Mouse (Mus musculus): ENCODE measurements around the gene Tomm22. TPM values are rescaled to one million over a fixed set of nuclear protein-coding genes. Genes with fewer than 3 reads are reported as not detected.

Tomm22 gene
- polyA plus RNA-seq (2016; fragmentation: Nextera tagmentation; extraction: Ambion mirVana): 252 and 269 TPM in 2 replicates

- Histone ChIP-seq H3K4me3 (peak within 1 kb of the TSS; percentile 95), H3K4me1 (peaks cover 6% of the 10 kb centered on the region), H3K9me3 (no peaks in the 10 kb centered on the region), H3K27ac (replicated peaks) (0 out of 2 replicates have a peak within 1 kb of the TSS, but pooled peaks have one; percentile 52), H3K9ac (replicated peaks) (peak within 1 kb of the TSS; percentile 90), H3K36me3 (peaks cover 56% of the 10 kb centered on the region), H3K27me3 (no peaks in the 10 kb centered on the region), H3K4me2 (replicated peaks) (peak within 1 kb of the TSS; percentile 66)
- 18% methylated on average over 32 of the region's 33 CpGs for WGBS
- ATAC-seq (ENCODE audit: low FRiP score, low read depth): peak; percentile 96
Observed at GRCm38 (mm10) chr15:79670249-79670971, at the start of gene Tomm22. Tomm22 (plus strand) TSS chr15:79670861.

- no peak for ATAC-seq (ENCODE audit: low FRiP score, low read depth)
- Histone ChIP-seq H3K36me3 (peaks cover 92% of the 10 kb centered on the region), H3K9me3 (no peaks in the 10 kb centered on the region), H3K27ac (replicated peaks) (no peak overlapping the region), H3K4me3 (no peak overlapping the region), H3K9ac (replicated peaks) (no peak overlapping the region), H3K4me2 (replicated peaks) (no peak overlapping the region), H3K4me1 (no peaks in the 10 kb centered on the region), H3K27me3 (no peaks in the 10 kb centered on the region)
- 74% methylated on average over 2 of the region's 2 CpGs for WGBS
Observed at GRCm38 (mm10) chr15:79630471-79630870, 40.2 kb upstream of the Tomm22 start.

GRCm38 (mm10) chr15:79641135-79641817 lies 29.4 kb upstream of the Tomm22 start:
- no peak overlapping the region for H3K9ac ChIP-seq (replicated peaks)
- H3K4me3 ChIP-seq: no peak overlapping the region
- 81% methylated on average over 11 of the region's 12 CpGs for WGBS
- H3K36me3 ChIP-seq: peaks cover 67% of the 10 kb centered on the region
- no peak overlapping the region for H3K4me2 ChIP-seq (replicated peaks)
- no peak for ATAC-seq (ENCODE audit: low FRiP score, low read depth)
- no peak overlapping the region for H3K27ac ChIP-seq (replicated peaks)
- H3K27me3 ChIP-seq: no peaks in the 10 kb centered on the region
- no peaks in the 10 kb centered on the region for H3K4me1 ChIP-seq
- no peaks in the 10 kb centered on the region for H3K9me3 ChIP-seq

GRCm38 (mm10) chr15:79645483-79645882 lies 25.2 kb upstream of the Tomm22 start:
- ATAC-seq (ENCODE audit: low FRiP score, low read depth): no peak
- Histone ChIP-seq H3K27me3 (no peaks in the 10 kb centered on the region), H3K27ac (replicated peaks) (no peak overlapping the region), H3K9me3 (no peaks in the 10 kb centered on the region), H3K4me3 (no peak overlapping the region), H3K9ac (replicated peaks) (no peak overlapping the region), H3K4me1 (no peaks in the 10 kb centered on the region), H3K36me3 (peaks cover 68% of the 10 kb centered on the region), H3K4me2 (replicated peaks) (no peak overlapping the region)
- WGBS: 91% methylated on average over 2 of the region's 2 CpGs

GRCm38 (mm10) chr15:79648130-79648529 lies 22.5 kb upstream of the Tomm22 start:
- Histone ChIP-seq H3K4me3 (no peak overlapping the region), H3K36me3 (peaks cover 54% of the 10 kb centered on the region), H3K27me3 (no peaks in the 10 kb centered on the region), H3K4me2 (replicated peaks) (no peak overlapping the region), H3K27ac (replicated peaks) (no peak overlapping the region), H3K4me1 (no peaks in the 10 kb centered on the region), H3K9ac (replicated peaks) (no peak overlapping the region), H3K9me3 (no peaks in the 10 kb centered on the region)
- WGBS: 91% methylated on average over 12 of the region's 12 CpGs
- ATAC-seq (ENCODE audit: low FRiP score, low read depth): no peak

- Histone ChIP-seq H3K4me2 (replicated peaks) (no peak overlapping the region), H3K27me3 (no peaks in the 10 kb centered on the region), H3K9me3 (no peaks in the 10 kb centered on the region), H3K9ac (replicated peaks) (no peak overlapping the region), H3K4me3 (no peak overlapping the region), H3K36me3 (peaks cover 44% of the 10 kb centered on the region), H3K4me1 (no peaks in the 10 kb centered on the region), H3K27ac (replicated peaks) (no peak overlapping the region)
- ATAC-seq (ENCODE audit: low FRiP score, low read depth): no peak
Observed at GRCm38 (mm10) chr15:79650569-79650968, 20.1 kb upstream of the Tomm22 start.

- H3K36me3 ChIP-seq: peaks cover 40% of the 10 kb centered on the region
- no peaks in the 10 kb centered on the region for H3K27me3 ChIP-seq
- WGBS: 73% methylated on average over 4 of the region's 4 CpGs
- no peak overlapping the region for H3K4me3 ChIP-seq
- ATAC-seq (ENCODE audit: low FRiP score, low read depth): no peak
- no peak overlapping the region for H3K9ac ChIP-seq (replicated peaks)
- H3K4me2 ChIP-seq (replicated peaks): no peak overlapping the region
- H3K4me1 ChIP-seq: no peaks in the 10 kb centered on the region
- no peak overlapping the region for H3K27ac ChIP-seq (replicated peaks)
- H3K9me3 ChIP-seq: no peaks in the 10 kb centered on the region
Observed at GRCm38 (mm10) chr15:79651481-79651880, 19.2 kb upstream of the Tomm22 start.

- Histone ChIP-seq H3K9me3 (no peaks in the 10 kb centered on the region), H3K4me1 (peaks cover 12% of the 10 kb centered on the region), H3K27me3 (no peaks in the 10 kb centered on the region), H3K4me3 (no peak overlapping the region), H3K36me3 (peaks cover 9% of the 10 kb centered on the region), H3K9ac (replicated peaks) (no peak overlapping the region), H3K4me2 (replicated peaks) (no peak overlapping the region), H3K27ac (replicated peaks) (no peak overlapping the region)
- ATAC-seq (ENCODE audit: low FRiP score, low read depth): no peak
- WGBS: 93% methylated on average over 14 of the region's 14 CpGs
Observed at GRCm38 (mm10) chr15:79656451-79656850, 14.2 kb upstream of the Tomm22 start.

GRCm38 (mm10) chr15:79657837-79658530 lies 12.7 kb upstream of the Tomm22 start:
- peaks cover 8% of the 10 kb centered on the region; the same call in 1 of the 2 replicates for H3K36me3 ChIP-seq
- ATAC-seq (ENCODE audit: low FRiP score, low read depth): no peak
- H3K4me1 ChIP-seq: peaks cover 12% of the 10 kb centered on the region
- WGBS: 5% methylated on average over 16 of the region's 16 CpGs
- H3K9me3 ChIP-seq: no peaks in the 10 kb centered on the region
- H3K27me3 ChIP-seq: no peaks in the 10 kb centered on the region
- H3K4me3 ChIP-seq: peak overlapping the region; percentile 84
- peak overlapping the region; percentile 84 for H3K9ac ChIP-seq (replicated peaks)
- peak overlapping the region; percentile 94 for H3K27ac ChIP-seq (replicated peaks)
- peak overlapping the region; percentile 80 for H3K4me2 ChIP-seq (replicated peaks)

- Histone ChIP-seq H3K4me2 (replicated peaks) (peak within 1 kb of the TSS; percentile 80), H3K27me3 (no peaks in the 10 kb centered on the region), H3K4me1 (peaks cover 12% of the 10 kb centered on the region), H3K9ac (replicated peaks) (peak within 1 kb of the TSS; percentile 84), H3K36me3 (peaks cover 14% of the 10 kb centered on the region; the same call in 1 of the 2 replicates), H3K9me3 (no peaks in the 10 kb centered on the region), H3K27ac (replicated peaks) (peak within 1 kb of the TSS; percentile 94), H3K4me3 (peak within 1 kb of the TSS; percentile 84)
- under 1% methylated on average over 55 of the region's 55 CpGs for WGBS
- peak; percentile 87 for ATAC-seq (ENCODE audit: low FRiP score, low read depth)
Observed at GRCm38 (mm10) chr15:79658531-79659375, 11.9 kb upstream of the Tomm22 start, which contains the start of the genes Fam227a and Cby1. Fam227a (minus strand) TSS chr15:79658956. Cby1 (plus strand) TSS chr15:79659199.

GRCm38 (mm10) chr15:79661852-79662251 lies 8.8 kb upstream of the Tomm22 start:
- no peaks in the 10 kb centered on the region for H3K27me3 ChIP-seq
- H3K36me3 ChIP-seq: peaks cover 29% of the 10 kb centered on the region
- H3K9ac ChIP-seq (replicated peaks): no peak overlapping the region
- H3K4me2 ChIP-seq (replicated peaks): no peak overlapping the region
- ATAC-seq (ENCODE audit: low FRiP score, low read depth): no peak
- no peaks in the 10 kb centered on the region for H3K9me3 ChIP-seq
- H3K27ac ChIP-seq (replicated peaks): no peak overlapping the region
- no peak overlapping the region for H3K4me3 ChIP-seq
- WGBS: 76% methylated on average over 4 of the region's 4 CpGs
- peaks cover 12% of the 10 kb centered on the region for H3K4me1 ChIP-seq
